12 mouse cellular contexts compared by ENCODE assay signal in genomic region chr10:42912056-42912455, GRCm38 (mm10).
"Had no signal": no experiment of that assay in that cellular context is flagged by ENCODE, and none has a peak within 500 bp of the region (broad histone marks: within the 10 kb centered on the region; RNA-seq: fewer than 3 reads in every experiment).

No protein-coding gene starts in this region.

- H3K4me1 ChIP-seq: neural tube, embryonic 15.5 days had no signal

- H3K36me3 ChIP-seq: kidney, embryonic 15.5 days; limb, embryonic 13.5 days; liver, embryonic 15.5 days; midbrain, embryonic 10.5 days; neural tube, embryonic 15.5 days had no signal

- DNase-seq: kidney, postnatal 14 days; left cerebral cortex, postnatal 4 days; lung, embryonic 14.5 days; lung, postnatal 10 days; lung, postnatal 4 days; midbrain, embryonic 14.5 days had no signal

- H3K27ac ChIP-seq: kidney, embryonic 15.5 days; limb, embryonic 13.5 days; liver, embryonic 15.5 days; midbrain, embryonic 10.5 days; neural tube, embryonic 15.5 days had no signal

- H3K9ac ChIP-seq: kidney, embryonic 15.5 days; limb, embryonic 13.5 days; liver, embryonic 15.5 days; lung, embryonic 14.5 days; neural tube, embryonic 15.5 days had no signal

- H3K9me3 ChIP-seq: kidney, embryonic 15.5 days; limb, embryonic 13.5 days; liver, embryonic 15.5 days; midbrain, embryonic 10.5 days; neural tube, embryonic 15.5 days had no signal

- H3K4me2 ChIP-seq: kidney, embryonic 15.5 days; limb, embryonic 13.5 days; liver, embryonic 15.5 days; lung, embryonic 14.5 days; neural tube, embryonic 15.5 days had no signal

- H3K27me3 ChIP-seq: kidney, embryonic 15.5 days; limb, embryonic 13.5 days; liver, embryonic 15.5 days; neural tube, embryonic 15.5 days had no signal

- H3K4me3 ChIP-seq: kidney, embryonic 15.5 days; limb, embryonic 13.5 days; liver, embryonic 15.5 days; midbrain, embryonic 10.5 days; myocyte; neural tube, embryonic 15.5 days had no signal
